Mouse (Mus musculus) embryonic facial prominence, embryonic 10.5 days (tissue): ENCODE results near the gene Mdh1b. TPM values are rescaled to one million over a fixed set of nuclear protein-coding genes. Genes with fewer than 3 reads are reported as not detected.

ENCODE experiments used
- polyA plus RNA-seq: library from polyadenylated mRNA; unstranded; fragments of >200 nt; fragmentation: Nextera tagmentation; extraction: Ambion mirVana; gene quantifications from 2 replicates; pipeline ENCODE4 v1.2.1, GENCODE M21; 2016

The Mdh1b gene
- polyA plus RNA-seq, 1 experiment from 2014 or later: 0.11 TPM

Other genes starting within 250 kb of the Mdh1b start
- not detected in 2 replicates for gene Gm39653, start 114.3 kb downstream of the Mdh1b start, polyA plus RNA-seq
- 0.05 TPM in 1 of 2 replicates, not detected in the other for gene Dytn, start 43.4 kb downstream of the Mdh1b start, polyA plus RNA-seq
- 72.4 and 73.2 TPM in 2 replicates for gene Fastkd2, start 296 bp upstream of the Mdh1b start, polyA plus RNA-seq
- gene 4933402D24Rik, start 38.9 kb upstream of the Mdh1b start, polyA plus RNA-seq: 0.27 and 0.33 TPM in 2 replicates